Mouse (Mus musculus) heart, adult 2 months (tissue): Measurements from ENCODE around the gene Ubqln4.
A peak's percentile ranks its signal among the peaks of the same experiment; 100 is the strongest.

ENCODE experiments used
- CTCF ChIP-seq: fragments of 200-600 bp; IDR thresholded peaks from 2 replicates; pipeline ENCODE4 v1.8.1; 2022; ENCODE audit warnings: antibody characterized with exemption, mild to moderate bottlenecking, moderate library complexity
- POLR2A ChIP-seq: fragments of 200-500 bp; IDR thresholded peaks from 2 replicates; pipeline ENCODE4 v1.6.1; 2011; ENCODE audit warnings: mild to moderate bottlenecking, low read depth, low read length, control low read depth; ENCODE audit not compliant: insufficient read depth

DNA sequence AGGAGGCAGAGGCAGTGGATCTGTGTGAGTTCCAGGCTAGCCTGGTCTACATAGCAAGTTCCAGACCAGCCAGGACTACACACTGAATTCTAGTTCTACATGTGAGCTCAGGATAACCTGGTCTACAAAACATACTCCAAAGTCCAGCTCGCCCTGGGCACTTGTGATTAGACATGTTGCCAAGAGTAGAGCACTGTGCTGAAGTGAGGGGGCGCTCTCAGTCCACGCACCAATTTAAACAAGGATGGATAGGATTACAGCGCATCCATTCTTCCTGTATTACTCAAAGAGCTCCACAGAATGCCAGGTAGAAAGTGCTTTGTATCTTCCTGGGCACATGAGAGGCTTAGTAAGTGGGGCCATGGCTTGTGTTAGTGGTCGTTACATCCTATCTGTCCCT lies 9.0 kb upstream of the Ubqln4 start:
- peak; percentile 56 for TF ChIP-seq CTCF
- TF ChIP-seq POLR2A, result no peak
